Mouse (Mus musculus): Measurements from ENCODE around the gene Eif4ebp2. TPM values are rescaled to one million over a fixed set of nuclear protein-coding genes. Genes with fewer than 3 reads are reported as not detected.

The Eif4ebp2 gene
- polyA plus RNA-seq, 1 experiment from 2014 or later: 74.4 TPM

- Histone ChIP-seq H3K9me3 (no peaks in the 10 kb centered on the region), H3K4me1 (replicated peaks) (peaks cover 12% of the 10 kb centered on the region; the same call in 1 of the 2 replicates), H3K4me2 (replicated peaks) (no peak overlapping the region), H3K9ac (no peak overlapping the region), H3K36me3 (no peaks in the 10 kb centered on the region), H3K4me3 (replicated peaks) (no peak overlapping the region), H3K27me3 (replicated peaks) (no peaks in the 10 kb centered on the region), H3K27ac (0 out of 2 replicates have a peak overlapping the region, but pooled peaks have one; percentile 13)
- ATAC-seq: no peak
- WGBS: 36% methylated on average over 4 of the region's 4 CpGs
These were observed 59.9 kb downstream of the Eif4ebp2 start for GRCm38 (mm10) chr10:61392584-61392983.

- H3K27me3 ChIP-seq (replicated peaks): no peaks in the 10 kb centered on the region
- H3K4me1 ChIP-seq (replicated peaks): peaks cover 21% of the 10 kb centered on the region; the same call in 1 of the 2 replicates
- WGBS: 62% methylated on average over 2 of the region's 2 CpGs
- no peak overlapping the region for H3K4me2 ChIP-seq (replicated peaks)
- ATAC-seq: no peak
- H3K36me3 ChIP-seq: no peaks in the 10 kb centered on the region
- H3K9ac ChIP-seq: no peak overlapping the region
- H3K27ac ChIP-seq: no peak overlapping the region
- H3K4me3 ChIP-seq (replicated peaks): no peak overlapping the region
- H3K9me3 ChIP-seq: no peaks in the 10 kb centered on the region
These were observed 62.3 kb downstream of the Eif4ebp2 start for GRCm38 (mm10) chr10:61390148-61390547.

GRCm38 (mm10) chr10:61389020-61389419, 63.4 kb downstream of the Eif4ebp2 start:
- no peaks in the 10 kb centered on the region for H3K9me3 ChIP-seq
- no peaks in the 10 kb centered on the region for H3K27me3 ChIP-seq (replicated peaks)
- no peak overlapping the region for H3K27ac ChIP-seq
- no peaks in the 10 kb centered on the region for H3K36me3 ChIP-seq
- 74% methylated on average over 5 of the region's 5 CpGs for WGBS
- H3K9ac ChIP-seq: no peak overlapping the region
- H3K4me1 ChIP-seq (replicated peaks): peaks cover 21% of the 10 kb centered on the region
- no peak overlapping the region for H3K4me3 ChIP-seq (replicated peaks)
- ATAC-seq: no peak
- no peak overlapping the region for H3K4me2 ChIP-seq (replicated peaks)

GRCm38 (mm10) chr10:61386284-61386683, 66.2 kb downstream of the Eif4ebp2 start:
- no peaks in the 10 kb centered on the region for H3K9me3 ChIP-seq
- H3K27me3 ChIP-seq (replicated peaks): no peaks in the 10 kb centered on the region
- 60% methylated on average over 6 of the region's 6 CpGs for WGBS
- 0 out of 2 replicates have a peak overlapping the region, but pooled peaks have one; percentile 32 for H3K27ac ChIP-seq
- peaks cover 35% of the 10 kb centered on the region for H3K4me1 ChIP-seq (replicated peaks)
- no peak overlapping the region for H3K4me2 ChIP-seq (replicated peaks)
- no peak for ATAC-seq
- H3K36me3 ChIP-seq: no peaks in the 10 kb centered on the region
- no peak overlapping the region for H3K9ac ChIP-seq
- no peak overlapping the region for H3K4me3 ChIP-seq (replicated peaks)

GRCm38 (mm10) chr10:61385174-61385573, 67.3 kb downstream of the Eif4ebp2 start:
- 67% methylated on average over 6 of the region's 6 CpGs for WGBS
- Histone ChIP-seq H3K9ac (no peak overlapping the region), H3K4me2 (replicated peaks) (no peak overlapping the region), H3K36me3 (no peaks in the 10 kb centered on the region), H3K27ac (no peak overlapping the region), H3K4me1 (replicated peaks) (peaks cover 43% of the 10 kb centered on the region), H3K4me3 (replicated peaks) (no peak overlapping the region), H3K9me3 (no peaks in the 10 kb centered on the region), H3K27me3 (replicated peaks) (no peaks in the 10 kb centered on the region)
- no peak for ATAC-seq

GRCm38 (mm10) chr10:61383715-61384047, 68.8 kb downstream of the Eif4ebp2 start:
- Histone ChIP-seq H3K4me2 (replicated peaks) (peak overlapping the region; percentile 99), H3K4me3 (replicated peaks) (peak overlapping the region; percentile 67), H3K36me3 (no peaks in the 10 kb centered on the region), H3K9ac (peak overlapping the region; percentile 70), H3K9me3 (no peaks in the 10 kb centered on the region), H3K4me1 (replicated peaks) (peaks cover 56% of the 10 kb centered on the region), H3K27me3 (replicated peaks) (no peaks in the 10 kb centered on the region), H3K27ac (no peak overlapping the region)
- WGBS: 8% methylated on average over 11 of the region's 11 CpGs
- no peak for ATAC-seq

- no peaks in the 10 kb centered on the region for H3K9me3 ChIP-seq
- peak; percentile 92 for ATAC-seq
- H3K27ac ChIP-seq: peak within 1 kb of the TSS; percentile 1; the same call in 1 of the 2 replicates
- peak within 1 kb of the TSS; percentile 67 for H3K4me3 ChIP-seq (replicated peaks)
- no peaks in the 10 kb centered on the region for H3K36me3 ChIP-seq
- H3K4me2 ChIP-seq (replicated peaks): peak within 1 kb of the TSS; percentile 99
- no peaks in the 10 kb centered on the region for H3K27me3 ChIP-seq (replicated peaks)
- H3K4me1 ChIP-seq (replicated peaks): peaks cover 56% of the 10 kb centered on the region
- under 1% methylated on average over 60 of the region's 60 CpGs for WGBS
- H3K9ac ChIP-seq: peak within 1 kb of the TSS; percentile 70
These were observed 69.3 kb downstream of the Eif4ebp2 start, which contains the start of gene Pald1 for GRCm38 (mm10) chr10:61383021-61383714. Gene Pald1 (minus strand): TSS chr10:61383530.

GRCm38 (mm10) chr10:61382281-61382731, 70.2 kb downstream of the Eif4ebp2 start:
- Histone ChIP-seq H3K27me3 (replicated peaks) (no peaks in the 10 kb centered on the region), H3K4me1 (replicated peaks) (peaks cover 56% of the 10 kb centered on the region)
- WGBS: 2% methylated on average over 8 of the region's 8 CpGs

GRCm38 (mm10) chr10:61381823-61382222, 70.6 kb downstream of the Eif4ebp2 start:
- 13% methylated on average over 8 of the region's 8 CpGs for WGBS
- Histone ChIP-seq H3K4me3 (replicated peaks) (peak overlapping the region; percentile 67), H3K36me3 (no peaks in the 10 kb centered on the region), H3K27ac (no peak overlapping the region), H3K4me1 (replicated peaks) (peaks cover 55% of the 10 kb centered on the region), H3K9ac (no peak overlapping the region), H3K9me3 (no peaks in the 10 kb centered on the region), H3K4me2 (replicated peaks) (peak overlapping the region; percentile 99), H3K27me3 (replicated peaks) (no peaks in the 10 kb centered on the region)
- no peak for ATAC-seq

More at GRCm38 (mm10) chr10:61382281-61382731, 70.2 kb downstream of the Eif4ebp2 start:
- no peak overlapping the region for H3K27ac ChIP-seq
- ATAC-seq: no peak; the same call in 1 of the 2 replicates
- no peaks in the 10 kb centered on the region for H3K9me3 ChIP-seq
- H3K4me3 ChIP-seq (replicated peaks): peak overlapping the region; percentile 67
- H3K9ac ChIP-seq: peak overlapping the region; percentile 70
- peak overlapping the region; percentile 99 for H3K4me2 ChIP-seq (replicated peaks)
- no peaks in the 10 kb centered on the region for H3K36me3 ChIP-seq

GRCm38 (mm10) chr10:61380186-61380585, 72.3 kb downstream of the Eif4ebp2 start:
- Histone ChIP-seq H3K36me3 (no peaks in the 10 kb centered on the region), H3K4me2 (replicated peaks) (peak overlapping the region; percentile 99), H3K27ac (peak overlapping the region; percentile 17; the same call in 1 of the 2 replicates), H3K4me3 (replicated peaks) (no peak overlapping the region), H3K9ac (peak overlapping the region; percentile 26; the same call in 1 of the 2 replicates), H3K4me1 (replicated peaks) (peaks cover 47% of the 10 kb centered on the region), H3K9me3 (no peaks in the 10 kb centered on the region), H3K27me3 (replicated peaks) (no peaks in the 10 kb centered on the region)
- ATAC-seq: no peak
- 27% methylated on average over 9 of the region's 9 CpGs for WGBS

- Histone ChIP-seq H3K27ac (peak overlapping the region; percentile 17; the same call in 1 of the 2 replicates), H3K4me3 (replicated peaks) (no peak overlapping the region), H3K36me3 (no peaks in the 10 kb centered on the region), H3K9ac (0 out of 2 replicates have a peak overlapping the region, but pooled peaks have one; percentile 26), H3K4me1 (replicated peaks) (peaks cover 49% of the 10 kb centered on the region), H3K9me3 (no peaks in the 10 kb centered on the region), H3K27me3 (replicated peaks) (no peaks in the 10 kb centered on the region), H3K4me2 (replicated peaks) (peak overlapping the region; percentile 99)
- ATAC-seq: no peak
- whole genome bisulfite sequencing: 91% methylated on average over 13 of the region's 13 CpGs
These were observed 73.0 kb downstream of the Eif4ebp2 start for GRCm38 (mm10) chr10:61379340-61380040.

- Histone ChIP-seq H3K9me3 (no peaks in the 10 kb centered on the region), H3K4me3 (replicated peaks) (no peak overlapping the region), H3K4me1 (replicated peaks) (peaks cover 42% of the 10 kb centered on the region), H3K36me3 (no peaks in the 10 kb centered on the region), H3K27ac (no peak overlapping the region), H3K4me2 (replicated peaks) (no peak overlapping the region), H3K9ac (no peak overlapping the region), H3K27me3 (replicated peaks) (no peaks in the 10 kb centered on the region)
- no peak for ATAC-seq
- WGBS: 91% methylated on average over 5 of the region's 5 CpGs
These were observed 73.8 kb downstream of the Eif4ebp2 start for GRCm38 (mm10) chr10:61378698-61379097.

Data from intestine, embryonic 15.5 days (tissue).